Mouse (Mus musculus): ENCODE measurements at regions not wholly inside any gene's neighbourhood (a gene's known extent, or its start where the extent isn't known, plus 50 kb on each side); places are given as distances from the start of the nearest gene placed in this dataset.

DNA sequence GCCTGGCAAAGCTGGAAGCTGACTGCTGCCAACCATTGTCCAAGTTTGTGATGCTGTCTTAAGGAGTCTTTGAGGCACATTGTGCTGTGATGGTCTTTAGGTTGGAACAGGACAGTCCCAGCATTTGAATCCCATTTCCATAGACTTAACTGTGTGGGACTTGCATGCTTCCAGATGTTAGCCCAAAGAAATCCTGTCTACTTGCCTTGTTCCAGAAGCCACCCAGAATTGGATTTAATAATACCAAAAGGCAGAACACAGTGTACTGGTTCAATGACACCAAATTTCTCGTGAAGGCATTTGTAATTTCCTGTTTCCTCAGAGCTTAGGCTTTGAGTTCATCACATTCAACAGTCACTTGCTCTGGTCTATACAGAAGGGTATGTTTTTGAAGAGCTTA is 444.9 kb upstream of the Slc30a5 start:
- Histone ChIP-seq H3K27ac (ENCODE audit: control insufficient read depth, insufficient read depth, low read depth, low read length, poor library complexity) (no peak overlapping the region), H3K4me1 (ENCODE audit: control insufficient read depth, insufficient read depth, low read length) (no peaks in the 10 kb centered on the region), H3K4me3 (replicated peaks; ENCODE audit: control insufficient read depth, low read depth, low read length) (no peak overlapping the region)
- TF ChIP-seq CTCF (IDR thresholded peaks at IDR 0.05; ENCODE audit: control insufficient read depth, insufficient read depth, low read length) (no peak), POLR2A (IDR thresholded peaks at IDR 0.05; ENCODE audit: borderline replicate concordance, control insufficient read depth, low read depth, low read length) (no peak)
- 12% methylated on average over 1 of the region's 1 CpGs for WGBS

DNA sequence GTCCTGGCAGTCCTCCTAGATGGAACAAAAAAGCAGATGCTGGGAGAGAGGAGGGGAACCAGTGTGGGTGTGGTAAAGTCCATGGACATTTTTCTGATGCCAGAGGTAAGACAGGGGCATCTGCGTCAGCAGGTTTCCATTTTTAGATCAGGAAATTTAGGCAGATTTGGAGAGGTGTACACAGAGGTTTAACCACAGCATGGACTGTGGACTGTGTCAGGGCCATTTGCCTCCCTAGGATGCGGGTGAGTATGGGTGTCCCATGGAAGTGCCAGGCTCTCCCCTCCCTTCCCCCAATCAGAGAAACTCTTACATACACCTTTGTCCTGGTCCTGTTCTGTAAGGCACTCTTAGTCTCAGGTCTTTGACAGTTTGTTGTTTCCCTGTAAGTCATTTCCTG is 443.5 kb upstream of the Slc30a5 start:
- no peak overlapping the region for H3K4me3 ChIP-seq (replicated peaks; ENCODE audit: control insufficient read depth, low read depth, low read length)

DNA sequence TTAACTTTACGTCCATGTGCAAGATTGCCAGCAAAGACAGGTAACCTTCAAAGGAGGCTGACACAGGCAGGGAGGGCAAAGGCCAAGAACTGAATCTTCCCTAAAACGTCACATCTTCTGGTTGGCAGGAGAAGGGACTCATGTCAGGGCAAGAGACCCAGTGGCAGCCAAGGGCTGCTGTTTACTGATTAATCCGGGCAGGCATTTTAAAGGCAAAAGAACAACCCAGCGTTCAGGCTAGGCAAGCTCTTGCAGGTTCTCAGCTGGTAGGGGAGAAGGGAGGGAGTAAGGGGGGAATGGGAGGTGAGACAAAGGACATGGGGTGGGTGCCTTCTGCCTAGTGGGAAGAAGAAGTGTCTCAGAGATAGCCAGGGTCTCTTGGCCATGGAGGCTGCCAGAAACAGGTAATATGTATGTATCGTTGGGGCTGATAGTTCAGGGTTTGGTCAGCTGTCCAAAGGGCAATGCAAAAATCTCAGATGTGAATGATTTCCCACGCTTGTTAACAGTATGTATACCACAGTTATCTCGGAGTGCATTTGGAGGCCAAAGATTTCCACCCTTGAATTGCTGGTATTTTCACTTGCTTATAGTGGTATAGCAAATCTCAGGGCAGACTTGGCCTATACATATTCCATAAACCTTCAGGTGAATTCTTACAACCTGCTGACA is 441.4 kb upstream of the Slc30a5 start:
- Histone ChIP-seq H3K4me1 (ENCODE audit: control insufficient read depth, insufficient read depth, low read length) (no peaks in the 10 kb centered on the region), H3K4me3 (replicated peaks; ENCODE audit: control insufficient read depth, low read depth, low read length) (no peak overlapping the region), H3K27ac (ENCODE audit: control insufficient read depth, insufficient read depth, low read depth, low read length, poor library complexity) (no peak overlapping the region)
- no peak for TF ChIP-seq POLR2A (IDR thresholded peaks at IDR 0.05; ENCODE audit: borderline replicate concordance, control insufficient read depth, low read depth, low read length)
- no peak for TF ChIP-seq CTCF (IDR thresholded peaks at IDR 0.05; ENCODE audit: control insufficient read depth, insufficient read depth, low read length)
- WGBS, result 82% methylated on average over 7 of the region's 7 CpGs

More for the DNA sequence above, 443.5 kb upstream of the Slc30a5 start:
- TF ChIP-seq CTCF (IDR thresholded peaks at IDR 0.05; ENCODE audit: control insufficient read depth, insufficient read depth, low read length), result no peak
- TF ChIP-seq POLR2A (IDR thresholded peaks at IDR 0.05; ENCODE audit: borderline replicate concordance, control insufficient read depth, low read depth, low read length), result no peak
- 61% methylated on average over 2 of the region's 2 CpGs for WGBS
- Histone ChIP-seq H3K4me1 (ENCODE audit: control insufficient read depth, insufficient read depth, low read length) (no peaks in the 10 kb centered on the region), H3K27ac (ENCODE audit: control insufficient read depth, insufficient read depth, low read depth, low read length, poor library complexity) (no peak overlapping the region)

DNA sequence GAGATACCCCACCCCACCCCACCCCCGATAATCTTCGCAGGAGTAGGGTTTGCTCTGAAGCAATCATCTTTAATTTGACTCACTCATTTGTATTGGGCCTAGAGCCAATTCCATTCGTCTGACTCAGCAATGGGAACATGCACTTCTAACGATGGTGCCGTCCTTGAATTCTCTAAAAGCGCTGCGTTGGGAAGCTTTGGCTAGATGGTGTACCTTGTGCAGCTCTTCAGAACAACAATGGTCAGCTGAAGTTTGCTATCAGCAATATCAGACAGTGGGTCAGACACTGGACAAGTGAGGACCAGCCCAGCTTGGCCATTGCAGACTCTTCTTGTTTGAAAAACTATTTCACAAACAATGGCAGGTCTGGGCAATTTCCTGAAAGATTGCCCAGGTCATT is 440.1 kb upstream of the Slc30a5 start:
- Histone ChIP-seq H3K27ac (ENCODE audit: control insufficient read depth, insufficient read depth, low read depth, low read length, poor library complexity) (no peak overlapping the region), H3K4me1 (ENCODE audit: control insufficient read depth, insufficient read depth, low read length) (no peaks in the 10 kb centered on the region), H3K4me3 (replicated peaks; ENCODE audit: control insufficient read depth, low read depth, low read length) (no peak overlapping the region)
- 84% methylated on average over 7 of the region's 7 CpGs for WGBS
- TF ChIP-seq POLR2A (IDR thresholded peaks at IDR 0.05; ENCODE audit: borderline replicate concordance, control insufficient read depth, low read depth, low read length) (no peak), CTCF (IDR thresholded peaks at IDR 0.05; ENCODE audit: control insufficient read depth, insufficient read depth, low read length) (no peak)

DNA sequence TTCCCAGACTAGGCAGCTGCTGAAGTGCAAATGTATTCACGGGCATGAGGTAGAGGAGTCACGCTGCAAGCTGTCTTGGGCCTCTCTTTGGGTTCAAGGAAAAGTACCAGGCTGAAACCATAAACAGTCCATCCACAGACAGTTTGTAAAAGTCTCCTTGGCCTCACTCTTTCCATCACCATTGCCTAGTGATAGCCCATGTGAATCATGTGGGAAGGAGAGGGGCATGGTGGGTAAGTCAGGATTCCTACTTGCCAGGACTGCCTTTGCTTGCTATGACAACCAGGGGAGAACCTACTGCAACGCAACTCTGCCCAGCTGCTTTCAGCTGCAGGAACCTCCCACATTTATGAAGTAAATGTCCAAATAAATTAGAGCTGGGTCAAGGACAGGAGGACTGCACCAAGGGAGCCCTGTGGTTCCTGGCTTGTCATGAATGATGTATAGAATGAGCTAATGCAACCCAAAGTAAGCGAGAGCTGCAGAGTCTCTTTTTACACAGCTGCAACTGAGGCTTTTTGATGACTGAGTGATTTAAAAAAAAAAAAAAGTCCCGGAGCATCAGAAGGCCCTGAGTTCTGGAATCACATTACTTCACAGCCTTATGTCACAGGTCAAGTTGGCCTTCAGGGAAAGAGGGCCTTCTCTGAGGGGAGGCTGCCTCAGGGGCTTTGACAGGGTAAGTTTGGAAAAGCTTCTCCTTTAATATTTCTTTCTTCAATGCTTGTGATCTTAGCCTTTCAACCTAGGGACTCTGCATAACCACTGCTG is 420.7 kb upstream of the Slc30a5 start:
- WGBS, result 73% methylated on average over 5 of the region's 5 CpGs
- TF ChIP-seq CTCF (IDR thresholded peaks at IDR 0.05; ENCODE audit: control insufficient read depth, insufficient read depth, low read length), result no peak
- TF ChIP-seq POLR2A (IDR thresholded peaks at IDR 0.05; ENCODE audit: borderline replicate concordance, control insufficient read depth, low read depth, low read length), result no peak
- Histone ChIP-seq H3K27ac (ENCODE audit: control insufficient read depth, insufficient read depth, low read depth, low read length, poor library complexity) (no peak overlapping the region), H3K4me3 (replicated peaks; ENCODE audit: control insufficient read depth, low read depth, low read length) (no peak overlapping the region), H3K4me1 (ENCODE audit: control insufficient read depth, insufficient read depth, low read length) (no peaks in the 10 kb centered on the region)

DNA sequence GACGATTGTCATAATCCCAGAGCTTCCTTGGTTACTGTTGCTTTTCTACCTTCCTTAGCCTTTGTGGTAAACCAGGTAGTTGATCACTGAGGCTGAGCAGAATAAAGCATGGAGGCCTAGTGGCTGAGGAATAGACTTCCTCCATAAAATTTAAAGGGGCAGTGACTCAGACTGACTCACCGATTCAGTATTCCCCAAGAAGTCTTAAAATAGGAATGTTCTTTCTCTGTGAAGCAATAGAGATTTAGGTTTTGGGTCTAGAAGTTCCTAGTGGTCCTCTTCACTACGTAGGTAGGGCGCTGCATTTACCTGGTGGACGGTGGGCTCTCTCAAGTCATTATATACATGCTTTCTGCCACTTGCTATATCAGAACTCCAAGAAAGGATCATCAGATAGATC is 416.1 kb upstream of the Slc30a5 start:
- TF ChIP-seq CTCF (IDR thresholded peaks at IDR 0.05; ENCODE audit: control insufficient read depth, insufficient read depth, low read length), result no peak
- TF ChIP-seq POLR2A (IDR thresholded peaks at IDR 0.05; ENCODE audit: borderline replicate concordance, control insufficient read depth, low read depth, low read length), result no peak
- H3K27ac ChIP-seq (ENCODE audit: control insufficient read depth, insufficient read depth, low read depth, low read length, poor library complexity), result no peak overlapping the region
- H3K4me3 ChIP-seq (replicated peaks; ENCODE audit: control insufficient read depth, low read depth, low read length), result no peak overlapping the region
- WGBS, result 67% methylated on average over 5 of the region's 5 CpGs
- no peaks in the 10 kb centered on the region for H3K4me1 ChIP-seq (ENCODE audit: control insufficient read depth, insufficient read depth, low read length)

DNA sequence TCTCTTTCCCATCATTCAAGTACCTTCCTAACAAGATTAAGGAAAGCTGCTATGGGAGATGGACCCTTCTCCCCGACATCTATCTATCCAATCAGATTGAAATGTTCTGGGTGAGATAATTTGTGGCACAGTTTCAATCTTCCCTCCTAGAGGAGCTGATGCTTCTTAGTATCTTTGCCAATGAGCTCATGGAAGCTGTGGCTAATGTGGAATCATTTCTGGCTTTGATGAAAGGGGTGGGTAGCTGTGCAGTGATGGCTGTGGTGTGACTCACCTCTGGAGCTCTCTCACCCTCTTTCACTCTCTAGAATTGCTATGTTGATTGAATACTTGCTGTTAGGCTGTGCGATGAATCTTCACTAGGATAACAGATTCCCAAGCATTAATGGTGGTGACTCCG is 411.1 kb upstream of the Slc30a5 start:
- Histone ChIP-seq H3K27ac (ENCODE audit: control insufficient read depth, insufficient read depth, low read depth, low read length, poor library complexity) (no peak overlapping the region), H3K4me1 (ENCODE audit: control insufficient read depth, insufficient read depth, low read length) (no peaks in the 10 kb centered on the region), H3K4me3 (replicated peaks; ENCODE audit: control insufficient read depth, low read depth, low read length) (no peak overlapping the region)
- TF ChIP-seq CTCF (IDR thresholded peaks at IDR 0.05; ENCODE audit: control insufficient read depth, insufficient read depth, low read length) (no peak), POLR2A (IDR thresholded peaks at IDR 0.05; ENCODE audit: borderline replicate concordance, control insufficient read depth, low read depth, low read length) (no peak)
- 71% methylated on average over 3 of the region's 3 CpGs for WGBS

DNA sequence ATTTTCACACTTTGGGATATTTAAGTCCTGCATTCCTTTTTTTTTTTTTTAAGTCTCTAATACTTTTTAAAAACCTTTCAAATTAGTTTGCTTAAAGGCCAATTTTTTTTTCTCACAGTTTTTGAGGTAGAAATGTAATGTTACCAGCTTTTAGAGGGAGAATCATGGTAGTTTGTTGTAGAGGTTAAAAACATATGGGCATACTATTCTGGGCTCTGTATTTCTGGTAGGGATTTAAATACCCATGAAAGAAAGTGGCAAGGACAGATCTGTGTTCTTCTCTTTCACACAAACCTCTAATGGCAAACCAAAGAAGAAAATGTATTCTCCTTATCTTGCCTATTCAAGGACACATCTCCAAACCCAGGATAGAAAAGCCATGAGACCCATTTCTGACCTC is 405.6 kb upstream of the Slc30a5 start:
- Histone ChIP-seq H3K4me1 (ENCODE audit: control insufficient read depth, insufficient read depth, low read length) (no peaks in the 10 kb centered on the region), H3K27ac (ENCODE audit: control insufficient read depth, insufficient read depth, low read depth, low read length, poor library complexity) (no peak overlapping the region), H3K4me3 (replicated peaks; ENCODE audit: control insufficient read depth, low read depth, low read length) (no peak overlapping the region)
- no peak for TF ChIP-seq CTCF (IDR thresholded peaks at IDR 0.05; ENCODE audit: control insufficient read depth, insufficient read depth, low read length)
- TF ChIP-seq POLR2A (IDR thresholded peaks at IDR 0.05; ENCODE audit: borderline replicate concordance, control insufficient read depth, low read depth, low read length), result no peak
